Mouse (Mus musculus) megakaryocyte progenitor cell, adult 5-6 weeks (primary cell): ENCODE results near the gene Inppl1. TPM values are rescaled to one million over a fixed set of nuclear protein-coding genes. Genes with fewer than 3 reads are reported as not detected.

Experiments used
- ATAC-seq: replicated peaks from 2 replicates; pipeline ENCODE4 v1.8.0; 2016; ENCODE audit warnings: mild to moderate bottlenecking, moderate TSS enrichment, inconsistent platforms; ENCODE audit not compliant: poor library complexity
- total RNA-seq, 2 experiments: library from RNA; stranded (forward) in 1 of 2; stranded (reverse) in 1 of 2; fragments of 157-497, 149-512 nt in 1 of 2; fragments of 200-1000 nt in 1 of 2; gene quantifications; 2 replicates each; pipeline versions ENCODE4 v1.2.3 to v1.2.4; 2015 to 2017

Gene Inppl1
- total RNA-seq, 2 experiments from 2014 or later = 1.6 to 4.0 TPM

DNA sequence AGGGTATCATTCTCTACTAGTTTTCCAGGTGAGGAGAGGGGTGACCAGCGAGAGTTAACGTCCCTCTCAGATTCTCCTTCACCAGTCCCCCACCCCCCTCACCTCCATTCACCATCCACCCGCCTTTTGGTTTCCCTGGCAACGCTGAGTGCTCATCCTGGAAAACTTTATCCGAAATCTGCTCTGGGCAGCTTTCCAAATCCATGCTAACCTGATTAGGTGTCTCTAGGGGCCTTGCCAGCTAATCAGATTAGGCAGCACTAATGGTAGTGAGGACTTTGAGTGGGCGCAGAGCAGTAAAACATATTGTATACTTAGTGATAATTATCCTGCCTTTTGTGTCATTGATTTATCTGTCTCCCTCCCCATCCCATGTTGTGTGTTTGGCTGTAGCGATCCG, 65.3 kb downstream of the Inppl1 start:
- no peak for ATAC-seq

Other genes starting within 250 kb of the Inppl1 start
- gene Clpb, start 174.6 kb downstream of the Inppl1 start, total RNA-seq (2015) = 7.2 and 9.9 TPM in 2 replicates
- 32.9 and 45.8 TPM in 2 replicates for gene Clpb, start 174.6 kb downstream of the Inppl1 start, total RNA-seq (2017)
- not detected in 2 replicates for gene Phox2a, start 19.9 kb downstream of the Inppl1 start, total RNA-seq (2015)
- not detected in 2 replicates for gene Phox2a, start 19.9 kb downstream of the Inppl1 start, total RNA-seq (2017)
- gene Folr2, start 19.0 kb upstream of the Inppl1 start, total RNA-seq (2015) = not detected in 2 replicates
- gene Folr2, start 19.0 kb upstream of the Inppl1 start, total RNA-seq (2017) = not detected in 2 replicates
- 56.2 and 70.6 TPM in 2 replicates for gene Anapc15, start 25.5 kb upstream of the Inppl1 start, total RNA-seq (2015)
- 98.6 and 132 TPM in 2 replicates for gene Anapc15, start 25.5 kb upstream of the Inppl1 start, total RNA-seq (2017)
- gene Folr1, start 32.6 kb upstream of the Inppl1 start, total RNA-seq (2015) = 0.74 and 1.9 TPM in 2 replicates
- gene Folr1, start 32.6 kb upstream of the Inppl1 start, total RNA-seq (2017) = 0.37 TPM in 1 of 2 replicates, not detected in the other
- gene Lamtor1, start 67.7 kb upstream of the Inppl1 start, total RNA-seq (2015) = 74.7 and 91.8 TPM in 2 replicates
- gene Lamtor1, start 67.7 kb upstream of the Inppl1 start, total RNA-seq (2017) = 75.0 and 75.7 TPM in 2 replicates
- gene Tomt, start 68.1 kb upstream of the Inppl1 start, total RNA-seq (2015) = 0.10 TPM in 1 of 2 replicates, not detected in the other
- 0.07 TPM in 1 of 2 replicates, not detected in the other for gene Tomt, start 68.1 kb upstream of the Inppl1 start, total RNA-seq (2017)
- 1.9 and 3.8 TPM in 2 replicates for gene Lrrc51, start 95.7 kb upstream of the Inppl1 start, total RNA-seq (2015)
- gene Lrrc51, start 95.7 kb upstream of the Inppl1 start, total RNA-seq (2017) = 1.0 TPM in 1 of 2 replicates, not detected in the other
- 83.1 and 93.8 TPM in 2 replicates for gene Numa1, start 95.9 kb upstream of the Inppl1 start, total RNA-seq (2015)
- gene Numa1, start 95.9 kb upstream of the Inppl1 start, total RNA-seq (2017) = 156 and 190 TPM in 2 replicates
- gene Il18bp, start 180.5 kb upstream of the Inppl1 start, total RNA-seq (2015) = 3.1 and 7.6 TPM in 2 replicates
- gene Il18bp, start 180.5 kb upstream of the Inppl1 start, total RNA-seq (2017) = 2.1 and 2.5 TPM in 2 replicates
- gene Rnf121, start 227.2 kb upstream of the Inppl1 start, total RNA-seq (2015) = 11.3 and 12.2 TPM in 2 replicates
- 7.1 and 12.7 TPM in 2 replicates for gene Rnf121, start 227.2 kb upstream of the Inppl1 start, total RNA-seq (2017)
- 17.6 and 19.7 TPM in 2 replicates for gene Xndc1, start 227.3 kb upstream of the Inppl1 start, total RNA-seq (2015)
- 28.4 and 30.3 TPM in 2 replicates for gene Xndc1, start 227.3 kb upstream of the Inppl1 start, total RNA-seq (2017)
- gene Xntrpc, start 227.5 kb upstream of the Inppl1 start, total RNA-seq (2015) = 0.57 and 0.85 TPM in 2 replicates
- gene Xntrpc, start 227.5 kb upstream of the Inppl1 start, total RNA-seq (2017) = 0.34 and 0.92 TPM in 2 replicates
- gene Trpc2, start 244.9 kb upstream of the Inppl1 start, total RNA-seq (2015) = not detected in 2 replicates
- 0.24 TPM in 1 of 2 replicates, not detected in the other for gene Trpc2, start 244.9 kb upstream of the Inppl1 start, total RNA-seq (2017)